Mouse (Mus musculus): Measurements from ENCODE around the gene Tnxb. TPM values are rescaled to one million over a fixed set of nuclear protein-coding genes. Genes with fewer than 3 reads are reported as not detected.

The Tnxb gene
- polyA plus RNA-seq, 1 experiment from 2014 or later: 0.62 TPM

DNA sequence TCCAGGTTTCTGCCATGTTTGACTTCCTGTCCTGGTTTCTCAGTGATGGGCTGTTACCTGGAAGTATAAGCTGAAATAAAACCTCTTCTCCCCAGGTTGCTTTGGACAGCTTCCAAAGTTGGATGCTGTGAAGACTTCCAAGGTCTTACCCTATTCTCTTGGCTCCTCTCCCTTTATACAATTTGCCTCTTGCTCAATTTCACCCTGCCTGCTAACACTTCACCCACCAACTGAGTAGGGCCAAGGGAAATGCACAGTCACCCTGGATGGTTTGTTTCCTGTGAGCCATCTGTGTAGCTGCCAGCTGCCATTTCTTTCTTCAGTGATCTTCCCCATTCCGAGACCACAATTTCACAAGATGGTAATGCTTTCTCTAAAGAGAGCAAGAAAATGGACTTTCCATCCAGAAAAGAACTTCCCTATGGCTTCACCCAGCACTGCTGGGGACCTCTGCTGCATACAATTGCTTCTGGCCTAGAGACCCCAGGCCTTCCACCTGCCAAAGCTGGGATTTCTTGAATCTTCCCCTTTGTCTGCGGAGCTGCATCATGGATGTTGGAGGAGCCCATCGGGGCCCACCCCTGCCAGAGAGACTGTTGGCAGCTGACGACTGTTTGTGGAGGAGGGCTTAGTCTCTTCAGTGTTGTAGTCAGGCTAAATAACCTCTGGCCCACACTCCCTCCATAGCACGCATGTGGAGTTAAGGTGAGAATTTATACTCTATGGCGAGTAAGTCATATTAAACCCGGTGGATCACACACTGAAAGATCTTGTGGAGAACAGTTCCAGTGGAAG lies 30.7 kb upstream of the Tnxb start:
- H3K4me2 ChIP-seq (ENCODE audit: low read depth, low read length): no peak overlapping the region
- WGBS: 75% methylated on average over 7 of the region's 7 CpGs

GRCm38 (mm10) chr17:34640778-34641601 lies 29.3 kb upstream of the Tnxb start:
- ATAC-seq (ENCODE audit: low read depth): peak; percentile 26
- Histone ChIP-seq H3K27ac (ENCODE audit: low read length) (peak overlapping the region; percentile 51; the same call in 1 of the 2 replicates), H3K9me3 (ENCODE audit: control insufficient read depth, low read length) (no peaks in the 10 kb centered on the region), H3K9ac (ENCODE audit: low read length) (0 out of 2 replicates have a peak overlapping the region, but pooled peaks have one; percentile 30), H3K4me3 (ENCODE audit: low read length) (no peak overlapping the region), H3K36me3 (ENCODE audit: control insufficient read depth, insufficient read depth, low read length) (no peaks in the 10 kb centered on the region), H3K27me3 (ENCODE audit: control insufficient read depth, insufficient read depth, low read depth, low read length) (no peaks in the 10 kb centered on the region; the same call in 1 of the 2 replicates), H3K4me2 (ENCODE audit: low read depth, low read length) (no peak overlapping the region), H3K4me1 (replicated peaks; ENCODE audit: control insufficient read depth, insufficient read depth, low read length) (peaks cover 12% of the 10 kb centered on the region; the same call in 1 of the 2 replicates)
- WGBS: 17% methylated on average over 11 of the region's 11 CpGs

More for the DNA sequence above, 30.7 kb upstream of the Tnxb start:
- no peak for ATAC-seq (ENCODE audit: low read depth)
- H3K9me3 ChIP-seq (ENCODE audit: control insufficient read depth, low read length): no peaks in the 10 kb centered on the region
- H3K9ac ChIP-seq (ENCODE audit: low read length): no peak overlapping the region
- H3K27ac ChIP-seq (ENCODE audit: low read length): no peak overlapping the region
- H3K27me3 ChIP-seq (ENCODE audit: control insufficient read depth, insufficient read depth, low read depth, low read length): peaks cover 3% of the 10 kb centered on the region; the same call in 1 of the 2 replicates
- no peaks in the 10 kb centered on the region for H3K36me3 ChIP-seq (ENCODE audit: control insufficient read depth, insufficient read depth, low read length)
- no peak overlapping the region for H3K4me3 ChIP-seq (ENCODE audit: low read length)
- 0 out of 2 replicates have a peak, but pooled peaks cover 3% of the 10 kb centered on the region for H3K4me1 ChIP-seq (replicated peaks; ENCODE audit: control insufficient read depth, insufficient read depth, low read length)

DNA sequence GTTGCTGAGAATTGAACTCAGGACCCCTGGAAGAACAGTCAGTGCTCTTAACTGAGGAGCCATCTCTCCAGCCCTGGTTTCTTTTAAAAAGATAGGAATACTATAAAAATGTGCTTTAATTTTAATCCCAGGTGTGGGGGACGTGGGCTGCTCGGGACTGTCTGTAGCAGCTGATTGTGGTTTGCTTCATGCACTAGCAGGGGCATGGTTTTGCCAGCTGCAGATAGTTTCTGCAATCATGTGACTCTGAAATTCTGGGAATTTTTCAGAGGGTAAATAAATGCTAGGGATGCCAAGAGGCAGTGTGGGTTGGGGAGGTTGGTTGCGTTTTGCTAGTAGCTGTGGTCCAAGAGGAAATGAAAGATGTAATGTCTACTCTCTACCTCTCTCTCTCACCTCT lies 28.4 kb upstream of the Tnxb start:
- no peak overlapping the region for H3K4me2 ChIP-seq (ENCODE audit: low read depth, low read length)
- no peaks in the 10 kb centered on the region for H3K9me3 ChIP-seq (ENCODE audit: control insufficient read depth, low read length)
- 71% methylated on average over 3 of the region's 3 CpGs for WGBS

GRCm38 (mm10) chr17:34643379-34643778 lies 27.0 kb upstream of the Tnxb start:
- no peak for ATAC-seq (ENCODE audit: low read depth)
- Histone ChIP-seq H3K27ac (ENCODE audit: low read length) (no peak overlapping the region), H3K36me3 (ENCODE audit: control insufficient read depth, insufficient read depth, low read length) (no peaks in the 10 kb centered on the region), H3K4me3 (ENCODE audit: low read length) (no peak overlapping the region), H3K27me3 (ENCODE audit: control insufficient read depth, insufficient read depth, low read depth, low read length) (no peaks in the 10 kb centered on the region; the same call in 1 of the 2 replicates), H3K9ac (ENCODE audit: low read length) (no peak overlapping the region), H3K9me3 (ENCODE audit: control insufficient read depth, low read length) (no peaks in the 10 kb centered on the region), H3K4me1 (replicated peaks; ENCODE audit: control insufficient read depth, insufficient read depth, low read length) (peaks cover 24% of the 10 kb centered on the region), H3K4me2 (ENCODE audit: low read depth, low read length) (no peak overlapping the region)
- WGBS: 84% methylated on average over 4 of the region's 4 CpGs

More for the DNA sequence above, 28.4 kb upstream of the Tnxb start:
- H3K27ac ChIP-seq (ENCODE audit: low read length): no peak overlapping the region
- H3K4me1 ChIP-seq (replicated peaks; ENCODE audit: control insufficient read depth, insufficient read depth, low read length): peaks cover 16% of the 10 kb centered on the region; the same call in 1 of the 2 replicates
- no peak overlapping the region for H3K4me3 ChIP-seq (ENCODE audit: low read length)
- no peaks in the 10 kb centered on the region for H3K36me3 ChIP-seq (ENCODE audit: control insufficient read depth, insufficient read depth, low read length)
- no peak overlapping the region for H3K9ac ChIP-seq (ENCODE audit: low read length)
- no peak for ATAC-seq (ENCODE audit: low read depth)
- H3K27me3 ChIP-seq (ENCODE audit: control insufficient read depth, insufficient read depth, low read depth, low read length): no peaks in the 10 kb centered on the region; the same call in 1 of the 2 replicates

DNA sequence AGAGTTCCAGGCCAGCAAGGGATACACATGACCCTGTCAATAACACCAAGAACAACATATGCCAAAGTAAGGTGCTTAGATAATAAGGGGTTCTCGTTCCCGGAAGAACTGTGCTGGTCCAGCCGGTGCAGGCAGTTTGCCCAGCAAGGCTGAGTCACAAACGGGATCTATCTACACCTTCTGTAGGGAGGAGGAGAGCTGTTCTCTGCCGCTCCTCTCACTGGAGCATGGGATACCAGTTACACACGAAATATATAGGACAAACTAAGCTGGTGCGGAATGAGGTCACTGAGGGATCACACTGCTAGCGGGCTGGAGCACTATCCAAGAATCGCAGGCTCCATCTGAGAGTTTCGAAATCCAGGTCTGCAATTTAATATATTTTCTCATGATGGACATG lies 26.4 kb upstream of the Tnxb start:
- no peak overlapping the region for H3K4me2 ChIP-seq (ENCODE audit: low read depth, low read length)
- no peak overlapping the region for H3K27ac ChIP-seq (ENCODE audit: low read length)
- H3K4me1 ChIP-seq (replicated peaks; ENCODE audit: control insufficient read depth, insufficient read depth, low read length): peaks cover 24% of the 10 kb centered on the region
- no peaks in the 10 kb centered on the region for H3K9me3 ChIP-seq (ENCODE audit: control insufficient read depth, low read length)
- 74% methylated on average over 10 of the region's 10 CpGs for WGBS
- no peaks in the 10 kb centered on the region for H3K36me3 ChIP-seq (ENCODE audit: control insufficient read depth, insufficient read depth, low read length)
- H3K9ac ChIP-seq (ENCODE audit: low read length): no peak overlapping the region
- no peak overlapping the region for H3K4me3 ChIP-seq (ENCODE audit: low read length)
- H3K27me3 ChIP-seq (ENCODE audit: control insufficient read depth, insufficient read depth, low read depth, low read length): no peaks in the 10 kb centered on the region
- no peak for ATAC-seq (ENCODE audit: low read depth)

- H3K4me2 ChIP-seq (ENCODE audit: low read depth, low read length): peak within 1 kb of the TSS; percentile 79
- H3K27ac ChIP-seq (ENCODE audit: low read length): peak within 1 kb of the TSS; percentile 54; the same call in 1 of the 2 replicates
- WGBS: under 1% methylated on average over 16 of the region's 16 CpGs
- H3K36me3 ChIP-seq (ENCODE audit: control insufficient read depth, insufficient read depth, low read length): no peaks in the 10 kb centered on the region
- peak within 1 kb of the TSS; percentile 74 for H3K9ac ChIP-seq (ENCODE audit: low read length)
- H3K4me3 ChIP-seq (ENCODE audit: low read length): peak within 1 kb of the TSS; percentile 77
- peaks cover 24% of the 10 kb centered on the region for H3K4me1 ChIP-seq (replicated peaks; ENCODE audit: control insufficient read depth, insufficient read depth, low read length)
- peak; percentile 79 for ATAC-seq (ENCODE audit: low read depth)
- no peaks in the 10 kb centered on the region for H3K9me3 ChIP-seq (ENCODE audit: control insufficient read depth, low read length)
- H3K27me3 ChIP-seq (ENCODE audit: control insufficient read depth, insufficient read depth, low read depth, low read length): no peaks in the 10 kb centered on the region
Measured at GRCm38 (mm10) chr17:34644608-34645007, 25.7 kb upstream of the Tnxb start, which contains the start of gene Fkbpl. Gene Fkbpl (plus strand): TSS chr17:34644764.

GRCm38 (mm10) chr17:34645256-34645829 lies 25.0 kb upstream of the Tnxb start:
- H3K4me1 ChIP-seq (replicated peaks; ENCODE audit: control insufficient read depth, insufficient read depth, low read length): peaks cover 24% of the 10 kb centered on the region
- H3K27me3 ChIP-seq (ENCODE audit: control insufficient read depth, insufficient read depth, low read depth, low read length): no peaks in the 10 kb centered on the region
- 37% methylated on average over 10 of the region's 10 CpGs for WGBS
- no peak overlapping the region for H3K27ac ChIP-seq (ENCODE audit: low read length)
- no peak for ATAC-seq (ENCODE audit: low read depth)
- no peaks in the 10 kb centered on the region for H3K9me3 ChIP-seq (ENCODE audit: control insufficient read depth, low read length)
- peaks cover under 1% of the 10 kb centered on the region; the same call in 1 of the 2 replicates for H3K36me3 ChIP-seq (ENCODE audit: control insufficient read depth, insufficient read depth, low read length)
- H3K4me3 ChIP-seq (ENCODE audit: low read length): peak overlapping the region; percentile 77
- peak overlapping the region; percentile 79 for H3K4me2 ChIP-seq (ENCODE audit: low read depth, low read length)
- H3K9ac ChIP-seq (ENCODE audit: low read length): peak overlapping the region; percentile 74

DNA sequence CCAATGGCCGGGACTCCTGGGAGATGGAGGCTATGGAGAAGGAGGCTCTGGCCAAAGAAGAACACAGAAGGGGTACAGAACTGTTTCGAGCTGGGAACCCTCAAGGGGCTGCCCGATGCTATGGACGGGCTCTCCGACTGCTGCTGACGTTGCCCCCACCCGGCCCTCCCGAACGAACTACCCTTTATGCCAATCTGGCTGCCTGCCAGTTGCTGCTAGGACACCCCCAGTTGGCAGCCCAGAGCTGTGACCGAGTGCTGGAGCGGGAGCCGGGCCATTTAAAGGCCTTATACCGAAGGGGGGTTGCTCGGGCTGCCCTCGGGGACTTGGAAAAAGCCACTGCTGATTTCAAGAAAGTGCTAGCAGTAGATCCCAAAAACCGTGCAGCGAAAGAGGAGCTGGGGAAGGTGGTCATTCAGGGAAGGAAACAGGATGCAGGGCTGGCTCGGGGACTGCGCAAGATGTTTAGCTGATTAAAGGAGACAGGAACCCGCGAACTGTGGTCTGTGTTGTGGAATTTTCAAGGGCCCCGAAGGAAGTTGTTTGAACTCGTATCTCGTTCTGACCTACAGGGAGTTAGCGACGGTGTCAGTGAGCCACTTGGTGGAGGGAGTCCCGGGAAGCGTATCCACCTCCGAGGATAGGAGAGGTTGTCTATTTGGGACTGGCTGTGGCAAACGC lies 24.4 kb upstream of the Tnxb start:
- ATAC-seq (ENCODE audit: low read depth): no peak
- Histone ChIP-seq H3K4me1 (replicated peaks; ENCODE audit: control insufficient read depth, insufficient read depth, low read length) (peaks cover 24% of the 10 kb centered on the region), H3K9me3 (ENCODE audit: control insufficient read depth, low read length) (no peaks in the 10 kb centered on the region), H3K27me3 (ENCODE audit: control insufficient read depth, insufficient read depth, low read depth, low read length) (no peaks in the 10 kb centered on the region), H3K36me3 (ENCODE audit: control insufficient read depth, insufficient read depth, low read length) (peaks cover 5% of the 10 kb centered on the region), H3K27ac (ENCODE audit: low read length) (no peak overlapping the region; the same call in 1 of the 2 replicates), H3K4me2 (ENCODE audit: low read depth, low read length) (peak overlapping the region; percentile 40), H3K4me3 (ENCODE audit: low read length) (no peak overlapping the region; the same call in 1 of the 2 replicates), H3K9ac (ENCODE audit: low read length) (no peak overlapping the region)
- WGBS: 82% methylated on average over 30 of the region's 30 CpGs
